Mouse (Mus musculus) forebrain, embryonic 10.5 days (tissue): ENCODE data around the gene Mcam. TPM values are rescaled to one million over a fixed set of nuclear protein-coding genes. Genes with fewer than 3 reads are reported as not detected.
"Not testable (repeated sequence)": the region's sequence is repeated elsewhere in the genome, so short reads cannot be mapped to it uniquely, and the experiment has no call there.

ENCODE experiments used
- DNase-seq: peaks from one replicate; pipeline ENCODE4 v3.0.0-alpha.2; 2017; ENCODE audit warnings: low spot score; ENCODE audit errors: extremely low spot score
- H3K27ac ChIP-seq: fragments of 300-500 bp; sonication (generic); 2 replicates; pipeline ENCODE4 v1.5.1; 2016; ENCODE audit warnings: mild to moderate bottlenecking
- H3K27me3 ChIP-seq: fragments of 300-500 bp; sonication (generic); 2 replicates; pipeline ENCODE4 v1.6.1; 2016; ENCODE audit warnings: mild to moderate bottlenecking; ENCODE audit not compliant: poor library complexity, severe bottlenecking
- H3K36me3 ChIP-seq: fragments of 300-500 bp; sonication (generic); replicated peaks from 2 replicates; pipeline ENCODE4 v1.6.1; 2016; ENCODE audit warnings: mild to moderate bottlenecking, moderate library complexity
- H3K4me1 ChIP-seq: fragments of 300-500 bp; sonication (generic); 2 replicates; pipeline ENCODE4 v1.6.1; 2016
- H3K4me3 ChIP-seq: fragments of 300-500 bp; sonication (generic); 2 replicates; pipeline ENCODE4 v1.5.1; 2016; ENCODE audit warnings: mild to moderate bottlenecking, moderate library complexity
- H3K9me3 ChIP-seq: fragments of 300-500 bp; sonication (generic); 2 replicates; pipeline ENCODE4 v1.6.1; 2016; ENCODE audit warnings: mild to moderate bottlenecking, moderate library complexity
- WGBS: fragments of 180-500 bp; shearing (Covaris S2); methylation state at CpG from one replicate; pipeline ENCODE4 v1.1.7; 2016; 5-methylcytosine and 5-hydroxymethylcytosine counted together
- polyA plus RNA-seq: library from polyadenylated mRNA; unstranded; fragments of >200 nt; fragmentation: Nextera tagmentation; extraction: Ambion mirVana; gene quantifications from 2 replicates; pipeline ENCODE4 v1.2.1, GENCODE M21; 2016

Mcam gene
- polyA plus RNA-seq, 1 experiment from 2014 or later: 10.1 TPM

- DNase-seq: no peak
- Histone ChIP-seq H3K27ac (peak within 1 kb of the TSS; percentile 22), H3K9me3 (no peaks in the 10 kb centered on the region), H3K4me3 (0 out of 2 replicates have a peak within 1 kb of the TSS, but pooled peaks have one; percentile 0), H3K27me3 (no peaks in the 10 kb centered on the region), H3K4me1 (peaks cover 42% of the 10 kb centered on the region), H3K36me3 (peaks cover 44% of the 10 kb centered on the region)
- 53% methylated on average over 9 of the region's 9 CpGs for WGBS
These were observed 32.8 kb upstream of the Mcam start, which contains the start of gene Mfrp for GRCm38 (mm10) chr9:44101490-44101889. Gene Mfrp (plus strand): TSS chr9:44101729.

DNA sequence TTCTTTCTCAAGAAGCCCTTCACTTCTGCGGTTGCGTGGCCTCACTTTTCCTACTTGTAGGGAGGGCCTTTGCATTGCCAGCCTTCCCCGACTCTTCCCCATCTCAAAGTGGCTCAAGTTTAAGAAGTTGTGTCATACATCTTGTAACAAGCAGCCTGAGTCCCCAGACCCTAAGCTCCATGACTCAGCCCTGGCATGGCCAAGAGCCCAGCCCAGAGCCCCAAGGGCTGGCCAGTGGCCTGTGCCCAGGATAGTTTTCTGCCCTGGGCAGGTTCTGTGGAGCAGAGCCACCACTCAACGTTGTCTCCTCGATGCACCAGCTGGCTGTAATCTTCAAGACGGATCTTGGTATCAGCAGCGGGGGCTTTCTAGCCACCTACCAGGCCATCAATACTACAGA, 29.4 kb upstream of the Mcam start:
- peaks cover 73% of the 10 kb centered on the region for H3K36me3 ChIP-seq
- H3K27ac ChIP-seq: no peak overlapping the region
- WGBS: 94% methylated on average over 7 of the region's 7 CpGs
- H3K9me3 ChIP-seq: no peaks in the 10 kb centered on the region
- peaks cover 67% of the 10 kb centered on the region for H3K4me1 ChIP-seq
- no peak overlapping the region for H3K4me3 ChIP-seq
- H3K27me3 ChIP-seq: no peaks in the 10 kb centered on the region
- DNase-seq: no peak

DNA sequence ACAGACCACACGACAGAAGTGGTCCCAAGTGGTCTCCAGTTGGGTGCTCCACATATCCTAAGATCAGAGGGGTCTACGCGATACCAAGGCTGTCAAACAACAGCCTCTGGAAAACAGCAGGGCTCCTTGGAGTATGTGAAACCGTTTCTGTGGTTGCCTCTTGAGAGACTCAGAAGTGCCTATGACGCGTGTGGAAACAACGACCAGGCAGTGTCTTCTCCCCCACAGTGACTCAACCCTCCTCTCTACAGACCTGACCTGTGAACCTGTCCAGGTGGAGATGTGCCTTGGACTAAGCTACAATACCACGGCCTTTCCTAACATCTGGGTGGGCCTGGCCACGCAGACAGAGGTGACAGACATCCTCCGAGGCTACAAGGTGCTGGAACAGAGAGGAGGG, 28.5 kb upstream of the Mcam start:
- Histone ChIP-seq H3K27me3 (no peaks in the 10 kb centered on the region), H3K27ac (no peak overlapping the region), H3K9me3 (no peaks in the 10 kb centered on the region), H3K4me1 (peaks cover 76% of the 10 kb centered on the region), H3K36me3 (peaks cover 82% of the 10 kb centered on the region), H3K4me3 (no peak overlapping the region)
- DNase-seq: no peak
- WGBS: 94% methylated on average over 10 of the region's 10 CpGs

DNA sequence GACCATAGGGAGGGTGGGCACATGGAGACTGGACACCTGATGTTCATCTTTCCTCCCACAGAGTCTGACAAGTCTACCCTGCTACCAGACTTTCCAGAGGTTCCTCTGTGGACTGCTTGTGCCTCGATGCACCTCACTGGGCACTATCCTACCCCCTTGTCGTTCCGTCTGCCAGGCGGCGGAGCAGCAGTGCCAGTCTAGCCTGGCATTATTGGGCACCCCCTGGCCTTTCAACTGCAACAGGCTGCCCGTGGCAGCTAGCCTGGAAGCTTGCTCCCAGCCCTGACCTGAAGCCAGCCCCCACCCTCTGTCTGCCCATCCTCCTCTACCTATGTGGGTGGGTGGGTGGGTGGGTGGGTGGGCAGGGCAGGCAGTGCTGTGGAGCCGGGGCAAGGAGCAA, 28.1 kb upstream of the Mcam start:
- Histone ChIP-seq H3K4me3 (no peak overlapping the region; the same call in 1 of the 2 replicates), H3K36me3 (peaks cover 84% of the 10 kb centered on the region), H3K27ac (peak overlapping the region; percentile 72), H3K9me3 (no peaks in the 10 kb centered on the region), H3K4me1 (peaks cover 78% of the 10 kb centered on the region), H3K27me3 (no peaks in the 10 kb centered on the region)
- no peak for DNase-seq
- 96% methylated on average over 7 of the region's 7 CpGs for WGBS

- H3K27me3 ChIP-seq: no peaks in the 10 kb centered on the region
- H3K4me1 ChIP-seq: peaks cover 75% of the 10 kb centered on the region
- peak overlapping the region; percentile 72 for H3K27ac ChIP-seq
- no peaks in the 10 kb centered on the region for H3K9me3 ChIP-seq
- H3K4me3 ChIP-seq: no peak overlapping the region; the same call in 1 of the 2 replicates
- no peak for DNase-seq
- peaks cover 84% of the 10 kb centered on the region for H3K36me3 ChIP-seq
- 76% methylated on average over 4 of the region's 4 CpGs for WGBS
These were observed 27.7 kb upstream of the Mcam start for GRCm38 (mm10) chr9:44106596-44106995.

DNA sequence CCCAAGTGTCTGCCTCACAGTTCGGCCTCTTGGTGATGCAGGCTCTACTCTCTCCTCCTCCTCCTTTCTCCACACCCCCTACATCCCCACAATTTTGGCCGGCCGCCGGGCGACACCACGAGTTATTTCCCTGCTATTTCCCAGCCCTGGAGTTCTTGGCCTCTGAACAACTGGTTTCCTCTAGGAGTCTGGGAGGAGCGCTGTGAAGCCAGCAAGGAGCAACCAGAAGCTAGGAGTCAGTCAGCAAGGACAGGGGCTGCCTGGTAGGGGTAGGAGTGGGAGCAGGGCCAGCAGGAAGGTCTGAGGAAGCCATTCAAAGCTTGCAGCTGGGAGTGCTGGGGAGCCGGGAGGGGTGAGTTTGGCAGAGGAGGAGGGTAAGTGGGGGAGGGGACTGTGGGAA, 27.2 kb upstream of the Mcam start, which contains the start of gene C1qtnf5:
C1qtnf5 (plus strand) TSS at position 136 of the 400 bp plus-strand sequence.
- no peak for DNase-seq
- peaks cover 87% of the 10 kb centered on the region for H3K36me3 ChIP-seq
- H3K4me1 ChIP-seq: peaks cover 75% of the 10 kb centered on the region
- no peaks in the 10 kb centered on the region for H3K27me3 ChIP-seq
- H3K9me3 ChIP-seq: no peaks in the 10 kb centered on the region
- peak within 1 kb of the TSS; percentile 31 for H3K4me3 ChIP-seq
- 49% methylated on average over 8 of the region's 8 CpGs for WGBS
- H3K27ac ChIP-seq: peak within 1 kb of the TSS; percentile 72

- 36% methylated on average over 25 of the region's 25 CpGs for WGBS
- Histone ChIP-seq H3K4me1 (peaks cover 75% of the 10 kb centered on the region), H3K4me3 (peak overlapping the region; percentile 31), H3K27me3 (no peaks in the 10 kb centered on the region), H3K9me3 (no peaks in the 10 kb centered on the region), H3K36me3 (peaks cover 82% of the 10 kb centered on the region), H3K27ac (peak overlapping the region; percentile 72)
- no peak for DNase-seq
These were observed 26.6 kb upstream of the Mcam start for GRCm38 (mm10) chr9:44107557-44108179.

GRCm38 (mm10) chr9:44108269-44109055, 25.8 kb upstream of the Mcam start:
- 81% methylated on average over 31 of the region's 31 CpGs for WGBS
- peaks cover 73% of the 10 kb centered on the region for H3K4me1 ChIP-seq
- DNase-seq: no peak
- peak overlapping the region; percentile 31 for H3K4me3 ChIP-seq
- H3K27me3 ChIP-seq: no peaks in the 10 kb centered on the region
- H3K27ac ChIP-seq: peak overlapping the region; percentile 72
- no peaks in the 10 kb centered on the region for H3K9me3 ChIP-seq
- H3K36me3 ChIP-seq: peaks cover 74% of the 10 kb centered on the region

DNA sequence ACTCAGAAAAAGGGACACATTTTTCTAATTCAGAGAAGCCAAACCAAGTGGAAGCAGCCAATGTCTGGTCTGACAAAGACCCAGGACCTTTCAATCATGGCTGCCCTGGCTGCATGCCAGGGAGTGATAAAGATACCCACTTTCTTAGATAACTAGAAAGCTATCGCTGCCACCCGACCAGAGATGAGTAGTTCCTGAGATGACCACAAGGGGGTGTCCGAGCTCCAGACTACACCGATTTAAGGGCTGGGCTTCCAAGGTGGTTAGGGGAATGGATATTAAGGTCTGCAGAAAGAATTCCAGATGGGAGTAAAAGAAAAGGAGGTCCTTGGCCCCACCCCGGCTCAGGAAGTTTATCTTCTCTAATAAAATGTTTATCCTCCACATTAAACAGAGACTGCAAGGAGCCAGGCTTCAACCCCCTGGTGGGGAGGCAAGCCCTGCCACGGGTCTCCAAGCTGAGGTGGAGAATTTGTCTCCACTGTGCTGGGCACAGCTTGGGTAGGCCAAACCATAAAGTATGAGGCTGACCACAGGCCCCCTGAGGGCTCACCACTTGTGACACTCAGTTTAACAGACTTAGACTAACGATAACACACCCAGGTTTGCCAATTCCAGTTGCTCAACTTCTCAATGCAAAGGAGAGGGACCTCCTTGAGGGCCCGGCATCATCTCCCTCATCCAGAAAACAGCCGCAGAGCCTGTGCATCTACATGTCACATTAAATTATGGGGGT, 24.7 kb upstream of the Mcam start:
- no peaks in the 10 kb centered on the region for H3K9me3 ChIP-seq
- H3K36me3 ChIP-seq: peaks cover 64% of the 10 kb centered on the region
- peak; percentile 74 for DNase-seq
- H3K4me3 ChIP-seq: peak overlapping the region; percentile 31
- H3K27ac ChIP-seq: 0 out of 2 replicates have a peak overlapping the region, but pooled peaks have one; percentile 44
- 38% methylated on average over 9 of the region's 9 CpGs for WGBS
- no peaks in the 10 kb centered on the region for H3K27me3 ChIP-seq
- H3K4me1 ChIP-seq: peaks cover 82% of the 10 kb centered on the region

- not testable (repeated sequence) for H3K9me3 ChIP-seq, DNase-seq, H3K27ac ChIP-seq, H3K27me3 ChIP-seq
- peaks cover 63% of the 10 kb centered on the region for H3K4me1 ChIP-seq
- WGBS: 74% methylated on average over 9 of the region's 12 CpGs
- peak overlapping the region; percentile 90 for H3K4me3 ChIP-seq
- peaks cover 43% of the 10 kb centered on the region for H3K36me3 ChIP-seq
These were observed 22.4 kb upstream of the Mcam start for GRCm38 (mm10) chr9:44111909-44112308.

DNA sequence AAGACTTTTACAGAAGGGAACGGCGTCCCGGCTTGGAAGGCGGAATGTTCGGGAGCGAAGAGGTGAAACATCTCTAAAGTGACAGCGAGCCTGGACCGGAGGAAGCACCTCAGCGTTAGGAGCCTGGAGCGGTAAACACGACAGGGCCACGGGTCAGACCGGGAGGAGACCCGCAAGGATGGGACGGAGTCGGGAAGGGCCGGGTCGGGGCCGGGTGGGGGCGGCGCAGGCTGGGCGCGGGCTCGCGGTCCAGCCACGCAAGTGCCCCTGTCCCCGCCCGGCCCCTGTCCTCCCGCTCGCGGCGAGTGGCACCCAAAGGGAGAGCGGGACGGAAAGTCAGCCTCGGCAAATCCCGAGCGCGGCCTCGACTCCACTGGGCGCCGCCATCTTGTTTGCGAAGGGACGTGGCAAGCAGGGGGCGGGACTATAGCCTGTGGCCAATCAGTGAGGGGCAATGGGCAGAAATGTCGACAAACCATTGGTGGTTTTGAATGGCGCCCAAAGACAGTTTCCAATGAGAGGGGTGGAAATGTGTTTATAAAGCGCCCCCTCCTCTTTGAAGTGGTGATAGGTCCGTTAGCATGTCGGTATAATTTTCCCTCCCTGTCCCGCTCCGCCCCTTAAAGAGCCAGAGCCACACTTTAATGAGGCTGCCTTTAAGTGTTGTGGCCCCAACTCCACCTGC, 21.0 kb upstream of the Mcam start, which contains the start of the genes Gm49380 and Rnf26:
Gm49380 (minus strand) TSS at position 396 of the 685 bp plus-strand sequence.
Rnf26 (minus strand) TSS at position 413 of the 685 bp plus-strand sequence.
- Histone ChIP-seq H3K27me3 (no peaks in the 10 kb centered on the region), H3K4me3 (peak within 1 kb of the TSS; percentile 90), H3K36me3 (peaks cover 29% of the 10 kb centered on the region), H3K9me3 (no peaks in the 10 kb centered on the region), H3K4me1 (peaks cover 49% of the 10 kb centered on the region), H3K27ac (peak within 1 kb of the TSS; percentile 95)
- WGBS: under 1% methylated on average over 51 of the region's 51 CpGs
- DNase-seq: peak; percentile 93

GRCm38 (mm10) chr9:44114453-44114852, 19.8 kb upstream of the Mcam start:
- H3K27me3 ChIP-seq: no peaks in the 10 kb centered on the region
- no peak overlapping the region for H3K4me3 ChIP-seq
- DNase-seq: no peak
- H3K27ac ChIP-seq: peak overlapping the region; percentile 95
- WGBS: 89% methylated on average over 2 of the region's 2 CpGs
- no peaks in the 10 kb centered on the region for H3K9me3 ChIP-seq
- H3K4me1 ChIP-seq: peaks cover 37% of the 10 kb centered on the region
- peaks cover 18% of the 10 kb centered on the region for H3K36me3 ChIP-seq
